Mouse (Mus musculus): Measurements from ENCODE around the gene Olfr288.

DNA sequence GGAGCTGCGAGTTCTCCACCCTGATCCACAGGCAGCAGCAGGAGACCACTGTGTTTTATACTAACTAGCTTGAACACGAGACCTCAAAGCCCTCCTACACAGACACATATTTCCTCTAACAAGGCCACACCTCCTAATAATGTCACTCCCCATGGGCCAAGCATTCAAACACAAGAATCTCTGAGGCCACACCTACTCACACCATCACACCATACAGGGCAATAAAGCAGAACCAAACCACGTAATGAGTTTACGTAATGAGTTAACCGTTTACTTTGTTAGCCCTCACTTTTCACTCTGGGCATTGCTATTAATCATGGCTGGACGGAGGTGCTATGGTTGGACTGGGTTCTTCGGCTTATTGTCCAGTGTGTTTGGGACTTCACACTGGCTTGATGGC is 55.6 kb downstream of the Olfr288 start:
- TF ChIP-seq POLR2A (IDR thresholded peaks at IDR 0.05; ENCODE audit: borderline replicate concordance, insufficient read depth, low read length): no peak
- TF ChIP-seq CTCF (IDR thresholded peaks at IDR 0.05; ENCODE audit: borderline replicate concordance, insufficient read depth, low read depth, low read length): no peak

All from cerebellum, adult 2 months (tissue).